Mouse (Mus musculus) forebrain, postnatal 0 days (tissue): ENCODE results near the gene Ccne1. TPM values are rescaled to one million over a fixed set of nuclear protein-coding genes. Genes with fewer than 3 reads are reported as not detected.

ENCODE experiments used
- ATAC-seq: fragments of 200-750 bp; cut with Nextera tagmentation; 2 replicates; pipeline ENCODE4 v1.8.0; 2017; ENCODE audit warnings: mild to moderate bottlenecking, moderate library complexity
- DNase-seq: peaks from one replicate; pipeline ENCODE4 v3.0.0-alpha.2; 2015
- H3K27ac ChIP-seq: fragments of 300-500 bp; sonication (generic); 2 replicates; pipeline ENCODE4 v1.5.1; 2014; ENCODE audit warnings: low read depth, mild to moderate bottlenecking, antibody characterized with exemption, low read length, moderate library complexity, mixed read lengths
- H3K27me3 ChIP-seq: fragments of 300-500 bp; sonication (generic); 2 replicates; pipeline ENCODE4 v1.6.1; 2014; ENCODE audit warnings: mild to moderate bottlenecking, low read length, mixed read lengths; ENCODE audit not compliant: insufficient read depth
- H3K36me3 ChIP-seq: fragments of 300-500 bp; sonication (generic); 2 replicates; pipeline ENCODE4 v1.6.1; 2014; ENCODE audit warnings: mild to moderate bottlenecking, moderate library complexity; ENCODE audit not compliant: insufficient read depth
- H3K4me1 ChIP-seq: fragments of 300-500 bp; sonication (generic); 2 replicates; pipeline ENCODE4 v1.6.1; 2014; ENCODE audit warnings: antibody characterized with exemption; ENCODE audit not compliant: insufficient read depth
- H3K4me2 ChIP-seq: fragments of 300-500 bp; sonication (generic); 2 replicates; pipeline ENCODE4 v1.6.1; 2014; ENCODE audit warnings: low read depth, mild to moderate bottlenecking, moderate library complexity
- H3K4me3 ChIP-seq: fragments of 300-500 bp; sonication (generic); 2 replicates; pipeline ENCODE4 v1.5.1; 2014; ENCODE audit warnings: low read depth, low read length, mixed read lengths
- H3K9ac ChIP-seq: fragments of 300-500 bp; sonication (generic); 2 replicates; pipeline ENCODE4 v1.6.1; 2014; ENCODE audit warnings: mild to moderate bottlenecking
- H3K9me3 ChIP-seq: fragments of 300-500 bp; sonication (generic); 2 replicates; pipeline ENCODE4 v1.6.1; 2016; ENCODE audit warnings: low read length
- CTCF ChIP-seq: sonication (generic); IDR thresholded peaks from 2 replicates; pipeline ENCODE4 v1.5.1; 2016; ENCODE audit warnings: antibody characterized with exemption, control low read depth, low read depth
- WGBS: fragments of 180-500 bp; shearing (Covaris S2); extraction: QIAGEN DNeasy Blood & Tissue Kit; methylation state at CpG from one replicate; pipeline ENCODE4 v1.1.7; 2014; 5-methylcytosine and 5-hydroxymethylcytosine counted together
- polyA plus RNA-seq: library from polyadenylated mRNA; unstranded; fragments of >200 nt; fragmentation: Nextera tagmentation; extraction: Ambion mirVana; gene quantifications from 2 replicates; pipeline ENCODE4 v1.2.1, GENCODE M21; 2015
- total RNA-seq: library from RNA; depleted of rRNA; stranded (reverse); fragments of >200 nt; gene quantifications from 2 replicates; pipeline ENCODE4 v1.2.3, GENCODE M21; 2014; rRNA removed

Ccne1 gene
- total RNA-seq (7.5 and 9.9 TPM in 2 replicates), polyA plus RNA-seq (8.3 and 11.8 TPM in 2 replicates)

DNA sequence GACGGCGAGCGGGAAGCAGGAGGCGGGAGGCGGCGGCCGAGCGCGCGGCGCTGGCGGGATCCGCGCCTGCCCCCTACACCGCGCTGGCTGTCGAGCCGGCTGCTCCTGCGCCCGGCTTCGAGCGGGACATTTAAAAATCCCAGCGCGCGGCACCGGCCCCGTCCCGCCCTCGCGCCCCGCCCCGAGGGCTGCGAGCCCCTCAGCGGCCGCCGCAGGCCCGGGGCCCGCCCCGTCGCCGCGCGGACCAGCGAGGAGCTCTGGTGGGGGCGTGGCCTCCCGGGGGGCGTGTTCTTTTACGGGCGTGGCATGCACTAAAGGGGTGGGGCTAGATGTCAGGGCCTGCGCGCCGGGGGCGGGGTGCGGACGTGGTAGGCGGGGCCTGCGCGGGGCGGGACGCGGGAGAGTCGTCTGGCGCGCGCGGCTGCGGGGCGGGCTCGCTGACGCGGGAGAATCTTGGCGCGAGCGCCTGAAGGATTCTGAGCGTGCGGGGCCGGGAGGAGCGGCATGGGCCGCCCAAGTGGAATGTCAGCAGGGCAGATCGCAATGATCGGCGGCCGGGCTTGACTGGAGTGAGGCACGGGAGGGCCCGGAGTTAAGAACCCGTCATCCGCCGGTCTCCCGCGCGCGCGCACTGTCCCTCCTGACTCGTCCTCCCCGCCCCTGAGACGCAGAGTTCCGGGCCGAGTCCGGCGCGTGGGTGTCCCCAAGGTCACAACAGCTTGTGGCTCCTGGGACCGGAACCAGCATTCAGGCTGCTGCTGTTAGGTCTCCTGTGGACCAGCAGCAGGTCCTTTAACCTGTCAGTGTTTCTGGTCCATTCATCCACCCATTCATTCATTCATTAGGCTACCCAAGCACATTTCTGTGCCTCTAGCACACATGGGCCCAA is at the start of gene Ccne1:
TSS of gene Ccne1 (minus strand) at position 164 of the 889 bp plus-strand sequence.
- Histone ChIP-seq H3K9me3 (no peaks in the 10 kb centered on the region), H3K27ac (no peak within 1 kb of the TSS), H3K4me1 (no peaks in the 10 kb centered on the region), H3K9ac (peak within 1 kb of the TSS; percentile 60), H3K4me3 (peak within 1 kb of the TSS; percentile 64), H3K36me3 (no peaks in the 10 kb centered on the region), H3K27me3 (0 out of 2 replicates have a peak, but pooled peaks cover 4% of the 10 kb centered on the region), H3K4me2 (peak within 1 kb of the TSS; percentile 96)
- peak; percentile 96 for DNase-seq
- no peak for TF ChIP-seq CTCF
- WGBS, result 1% methylated on average over 76 of the region's 102 CpGs
- ATAC-seq, result peak; percentile 94

DNA sequence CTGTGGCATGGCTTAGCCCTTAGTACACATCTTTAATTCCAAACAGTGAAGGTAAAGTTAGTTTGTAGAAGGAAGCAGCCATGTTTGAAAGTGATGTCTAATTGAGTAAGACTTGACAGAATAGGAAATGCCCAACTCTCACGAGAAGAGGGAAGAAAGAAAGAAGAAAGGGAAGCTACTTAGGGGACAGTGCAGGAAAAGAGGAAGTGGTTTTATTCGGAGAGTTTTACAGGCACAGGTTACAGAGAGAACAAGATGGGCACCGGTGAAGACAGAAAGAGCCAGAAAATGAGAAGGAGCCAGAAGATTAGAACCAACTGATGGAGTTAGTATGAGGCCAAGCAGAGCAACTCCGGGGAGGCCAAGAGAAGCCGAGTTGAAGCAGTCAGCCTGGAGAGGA is 48.5 kb upstream of the Ccne1 start:
- Histone ChIP-seq H3K9ac (no peak overlapping the region), H3K9me3 (no peaks in the 10 kb centered on the region), H3K27ac (no peak overlapping the region), H3K4me2 (no peak overlapping the region), H3K36me3 (no peaks in the 10 kb centered on the region), H3K27me3 (no peaks in the 10 kb centered on the region), H3K4me3 (no peak overlapping the region), H3K4me1 (no peaks in the 10 kb centered on the region)
- DNase-seq, result no peak
- 89% methylated on average over 5 of the region's 5 CpGs for WGBS
- no peak for TF ChIP-seq CTCF
- no peak for ATAC-seq

DNA sequence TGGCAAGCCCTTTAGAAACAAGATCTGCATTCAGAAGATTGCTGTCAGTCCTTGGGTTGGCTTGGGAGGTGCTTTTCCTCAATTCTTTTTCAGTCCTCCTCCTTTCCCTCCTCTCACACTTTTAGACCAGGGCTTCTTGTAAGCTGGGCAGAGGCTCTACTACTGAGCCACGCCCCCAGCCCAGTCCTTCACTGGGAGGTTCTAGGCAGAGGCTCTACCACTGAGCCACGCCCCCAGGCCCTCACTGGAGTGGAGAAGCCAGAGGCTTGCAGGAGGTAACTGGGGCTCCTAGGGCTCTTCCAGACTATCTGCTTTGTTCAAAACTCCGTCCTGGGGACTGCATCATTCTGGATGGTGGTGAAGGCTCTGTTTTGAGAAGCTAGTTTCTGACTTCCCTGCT is 45.2 kb upstream of the Ccne1 start:
- H3K4me1 ChIP-seq, result no peaks in the 10 kb centered on the region
- no peak overlapping the region for H3K4me3 ChIP-seq
- no peak for ATAC-seq
- H3K9me3 ChIP-seq, result no peaks in the 10 kb centered on the region
- no peak overlapping the region for H3K27ac ChIP-seq
- DNase-seq, result no peak
- 80% methylated on average over 3 of the region's 3 CpGs for WGBS
- no peaks in the 10 kb centered on the region for H3K36me3 ChIP-seq
- TF ChIP-seq CTCF, result no peak
- no peak overlapping the region for H3K4me2 ChIP-seq
- H3K27me3 ChIP-seq, result no peaks in the 10 kb centered on the region
- no peak overlapping the region for H3K9ac ChIP-seq

DNA sequence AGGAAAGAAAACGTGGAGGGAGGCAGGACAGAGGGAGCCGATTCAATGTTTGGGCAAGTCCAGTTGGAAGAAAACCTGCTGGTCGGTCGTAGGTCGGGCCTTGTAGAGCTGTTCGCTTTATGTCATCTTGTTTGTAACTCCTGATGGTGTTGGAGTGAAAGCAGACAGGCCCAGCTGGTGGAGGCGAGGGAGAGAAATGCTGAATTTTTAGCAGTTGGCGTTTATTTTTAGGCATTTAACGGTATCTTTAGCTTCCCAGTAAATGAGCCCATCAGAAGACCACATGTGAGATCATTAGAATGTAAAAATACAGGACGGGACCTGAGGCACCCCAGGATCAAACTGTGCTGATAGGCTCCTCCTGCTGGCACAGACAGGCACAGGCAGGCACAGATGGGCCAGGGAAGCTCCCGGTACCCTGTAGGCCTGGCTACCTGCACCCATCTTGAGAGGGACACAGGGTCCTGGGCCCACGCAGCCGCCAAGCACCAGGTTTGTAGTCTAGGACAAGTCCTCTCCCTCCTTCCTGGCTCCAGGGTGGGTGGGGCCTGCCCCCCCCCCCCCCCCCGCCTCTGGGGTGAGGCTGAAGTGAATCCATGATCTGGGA is 44.5 kb upstream of the Ccne1 start:
- Histone ChIP-seq H3K9me3 (no peaks in the 10 kb centered on the region), H3K4me2 (no peak overlapping the region), H3K9ac (no peak overlapping the region), H3K4me1 (no peaks in the 10 kb centered on the region), H3K4me3 (no peak overlapping the region), H3K27ac (peak overlapping the region; percentile 57), H3K36me3 (no peaks in the 10 kb centered on the region), H3K27me3 (no peaks in the 10 kb centered on the region)
- 47% methylated on average over 14 of the region's 14 CpGs for whole genome bisulfite sequencing
- TF ChIP-seq CTCF, result peak; percentile 42
- DNase-seq (peak; percentile 68), ATAC-seq (peak; percentile 83)

GRCm38 (mm10) chr7:38147477-38147876 is 40.1 kb upstream of the Ccne1 start:
- Histone ChIP-seq H3K9ac (no peak overlapping the region), H3K27ac (no peak overlapping the region), H3K9me3 (no peaks in the 10 kb centered on the region), H3K4me2 (no peak overlapping the region), H3K36me3 (no peaks in the 10 kb centered on the region), H3K4me3 (no peak overlapping the region), H3K4me1 (no peaks in the 10 kb centered on the region), H3K27me3 (no peaks in the 10 kb centered on the region)
- 0 out of 2 replicates have a peak, but pooled peaks have one; percentile 14 for TF ChIP-seq CTCF
- ATAC-seq (no peak), DNase-seq (no peak)
- WGBS, result 92% methylated on average over 6 of the region's 6 CpGs

DNA sequence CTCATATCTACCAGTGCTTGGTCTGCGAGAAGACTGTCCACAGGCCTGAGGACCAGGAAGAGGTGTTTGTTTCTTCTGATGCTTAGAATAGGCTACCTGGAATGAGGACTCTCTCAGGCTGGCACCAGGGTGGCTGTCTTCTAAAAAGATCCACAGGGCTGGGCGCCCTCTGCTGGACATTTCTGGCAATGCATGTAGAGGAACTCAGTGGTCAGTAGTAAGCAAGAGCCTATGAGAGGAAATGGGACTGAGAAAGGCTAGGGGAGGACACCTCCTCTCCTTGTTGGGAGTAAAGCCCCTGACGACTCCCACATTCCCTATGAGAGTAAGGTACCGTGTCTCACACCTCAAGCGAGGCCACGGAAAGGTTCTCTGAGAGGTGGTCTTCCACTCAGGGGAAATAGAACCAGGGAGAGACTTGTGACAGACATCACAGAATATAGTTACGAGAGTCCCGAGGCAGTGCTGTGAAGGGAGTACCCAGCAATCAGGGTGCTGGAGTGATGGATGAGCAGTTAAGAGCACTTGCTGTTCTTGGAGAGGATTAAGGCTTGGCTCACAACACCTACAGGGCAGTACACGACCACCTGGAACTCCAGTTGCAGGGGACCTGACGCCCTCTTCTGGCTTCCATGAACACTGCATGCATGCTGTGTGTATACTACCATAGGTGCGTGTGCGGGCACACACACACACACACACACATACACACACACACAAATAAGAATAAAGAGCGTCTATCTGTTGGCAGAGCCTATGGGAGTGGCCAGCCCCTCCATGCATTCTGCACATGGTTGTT is 34.6 kb upstream of the Ccne1 start:
- WGBS, result 65% methylated on average over 13 of the region's 13 CpGs
- peak; percentile 46; the same call in 1 of the 2 replicates for ATAC-seq

More for the DNA sequence above, 34.6 kb upstream of the Ccne1 start:
- no peak overlapping the region for H3K4me2 ChIP-seq
- H3K27me3 ChIP-seq, result no peaks in the 10 kb centered on the region
- H3K9me3 ChIP-seq, result no peaks in the 10 kb centered on the region
- DNase-seq, result peak; percentile 92
- no peak overlapping the region for H3K27ac ChIP-seq
- no peak overlapping the region for H3K4me3 ChIP-seq
- TF ChIP-seq CTCF, result peak; percentile 93
- no peak overlapping the region for H3K9ac ChIP-seq
- H3K4me1 ChIP-seq, result no peaks in the 10 kb centered on the region; the same call in 1 of the 2 replicates
- H3K36me3 ChIP-seq, result no peaks in the 10 kb centered on the region
